Mouse (Mus musculus) monocyte, adult 2 months (primary cell): ENCODE measurements at regions not wholly inside any gene's neighbourhood (a gene's known extent, or its start where the extent isn't known, plus 50 kb on each side); places are given as distances from the start of the nearest gene placed in this dataset.
"Not testable (repeated sequence)": the region's sequence is repeated elsewhere in the genome, so short reads cannot be mapped to it uniquely, and the experiment has no call there.

ENCODE experiments used
- DNase-seq, 2 experiments: peaks; one replicate each; pipeline ENCODE4 v3.0.0; 2022; ENCODE audit warnings: low spot score in 2 of 2, low read depth in 1 of 2

DNA sequence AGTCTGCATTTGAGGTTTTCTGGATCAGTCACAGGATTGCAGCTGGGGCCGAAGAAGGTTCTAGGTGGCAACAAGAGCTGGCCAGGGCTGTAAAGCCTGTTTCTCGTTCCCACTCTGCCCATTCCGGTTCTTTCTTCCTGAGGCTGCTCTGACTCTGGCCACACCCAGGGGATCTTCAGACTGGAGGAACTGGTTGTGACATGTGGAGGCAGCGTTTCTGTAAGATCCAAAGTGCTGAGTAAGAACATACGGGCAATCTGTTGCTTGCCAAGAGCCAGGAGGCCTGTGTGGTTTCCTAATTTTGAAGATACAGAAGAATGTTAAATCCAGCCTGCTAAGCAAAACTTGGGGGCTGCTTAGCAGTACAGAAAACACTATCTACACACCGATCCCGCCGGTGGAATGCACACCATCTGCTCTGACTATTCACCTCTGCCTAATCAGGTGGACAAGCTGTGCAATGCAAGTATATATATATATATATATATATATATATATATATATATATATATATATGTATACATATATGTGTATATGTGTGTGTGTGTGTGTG lies 99.3 kb upstream of the Bmp2k start:
- DNase-seq, result peak in 1 of 2 experiments; percentile 26

DNA sequence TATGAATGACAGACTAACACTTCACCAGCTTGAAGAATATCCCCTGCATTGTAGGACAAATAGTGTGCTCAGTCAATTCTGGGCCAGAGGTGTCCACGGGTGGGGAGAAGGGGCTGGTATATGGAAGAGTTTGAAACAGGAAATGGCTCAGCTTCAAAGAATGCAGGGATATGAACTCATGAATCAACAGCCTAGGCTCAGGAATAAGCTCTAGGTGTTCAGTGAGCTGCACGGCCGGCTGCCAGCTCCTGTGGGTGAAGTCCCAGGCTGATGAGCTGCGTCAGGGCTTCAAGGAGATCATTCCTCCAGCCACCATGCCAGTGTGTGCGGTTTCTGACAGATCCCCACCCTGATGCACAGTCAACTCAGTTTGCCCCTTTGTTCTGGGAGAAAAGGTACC lies 98.8 kb upstream of the Bmp2k start:
- no peak for DNase-seq

DNA sequence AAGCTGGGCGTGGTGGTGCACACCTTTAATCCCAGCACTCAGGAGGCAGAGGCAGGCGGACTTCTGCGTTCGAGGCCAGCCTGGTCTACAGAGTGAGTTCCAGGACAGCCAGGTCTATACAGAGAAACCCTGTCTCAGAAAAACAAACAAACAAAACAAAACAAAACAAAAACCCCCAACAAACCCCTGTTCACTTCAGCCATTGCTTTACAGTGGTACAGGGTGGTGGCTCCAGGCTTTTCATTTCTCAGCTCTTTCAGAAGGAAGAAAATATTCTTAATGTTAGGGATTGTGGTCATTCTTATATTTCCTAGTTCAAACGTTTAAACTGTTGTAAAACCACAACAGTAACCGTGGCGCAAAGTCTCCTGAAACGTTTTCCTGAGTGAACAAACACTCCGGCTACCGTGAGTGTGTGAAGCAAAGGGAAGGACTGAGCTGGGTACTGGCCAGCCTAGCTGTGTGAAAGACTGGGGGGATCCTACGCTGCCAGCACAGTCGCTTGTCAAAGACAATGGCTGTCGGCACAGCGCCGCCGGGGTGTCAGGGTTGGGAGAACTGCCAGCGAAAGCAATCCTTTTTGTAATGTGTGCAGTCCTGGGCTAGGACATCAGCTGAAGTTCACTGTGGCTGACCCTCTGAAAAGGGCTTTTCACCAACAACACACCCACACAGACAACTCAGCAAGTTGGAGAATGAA lies 91.8 kb upstream of the Bmp2k start:
- DNase-seq, result no peak

DNA sequence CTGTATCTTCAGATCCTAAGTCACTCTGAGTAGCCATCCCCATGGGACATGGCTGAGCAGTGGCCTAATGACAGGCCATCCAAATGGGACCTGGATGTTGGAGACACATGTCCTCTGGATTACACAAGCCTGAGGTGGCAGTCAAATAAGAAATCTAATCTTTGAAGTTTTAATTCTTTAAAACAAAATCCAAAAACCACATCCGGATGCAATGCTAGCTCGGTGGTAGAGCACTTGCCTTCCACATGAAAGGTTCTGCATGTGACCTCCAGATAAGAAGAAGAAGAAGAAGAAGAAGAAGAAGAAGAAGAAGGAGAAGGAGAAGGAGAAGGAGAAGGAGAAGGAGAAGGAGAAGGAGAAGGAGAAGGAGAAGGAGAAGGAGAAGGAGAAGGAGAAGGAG lies 89.1 kb upstream of the Bmp2k start:
- not testable (repeated sequence) for DNase-seq

DNA sequence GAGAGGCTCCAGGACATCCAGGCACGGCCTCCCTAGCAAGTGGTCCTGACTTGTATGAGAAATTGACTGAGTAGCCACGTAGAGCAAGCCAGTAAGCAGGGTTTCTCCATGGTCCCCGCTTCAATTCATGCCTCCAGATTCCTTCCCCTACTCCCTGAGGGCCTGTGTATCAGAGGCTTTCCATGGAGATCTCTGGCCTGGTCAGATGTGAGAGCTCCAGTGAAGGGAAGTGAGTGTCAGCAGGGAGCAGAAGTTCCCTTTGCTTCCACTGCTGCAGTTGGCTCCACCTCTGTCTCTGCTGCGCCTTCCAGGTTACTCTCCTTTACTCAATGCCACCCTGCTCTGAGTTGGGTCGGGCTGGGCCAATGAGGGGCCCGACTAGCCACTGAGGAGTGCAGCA lies 88.3 kb upstream of the Bmp2k start:
- DNase-seq, result no peak

DNA sequence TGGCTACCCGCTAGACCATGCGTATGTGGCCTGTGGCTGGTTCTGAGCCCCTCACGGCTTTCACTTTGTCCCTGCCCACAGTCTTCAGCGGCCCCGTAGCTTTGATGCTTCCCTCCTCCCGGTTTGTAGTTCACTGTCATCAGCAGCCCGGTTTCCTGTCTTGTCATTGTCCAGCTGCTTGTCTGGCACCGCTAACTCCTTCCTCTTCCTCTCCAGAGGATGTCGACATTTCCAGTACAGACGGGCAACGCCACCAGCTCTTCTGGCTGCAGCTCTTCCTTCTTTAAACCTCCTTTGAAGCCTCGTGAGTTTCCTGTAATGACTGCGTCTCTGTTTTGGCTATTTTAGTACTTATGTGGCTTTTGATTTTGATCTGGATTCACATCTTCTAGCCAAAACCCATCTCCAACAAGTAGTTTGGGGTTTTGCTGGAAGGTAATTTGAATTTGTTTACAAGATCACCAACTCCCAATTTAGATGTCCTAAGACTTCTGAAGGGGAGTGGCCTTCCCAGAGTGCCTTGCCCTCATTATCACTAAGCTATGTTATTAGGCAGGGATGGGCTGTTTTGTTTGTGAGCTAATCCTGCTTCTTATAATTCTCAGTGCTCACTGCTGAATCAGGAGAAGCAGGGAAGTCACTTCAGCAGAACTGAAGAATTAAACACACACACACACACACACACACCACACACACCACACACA lies 85.8 kb upstream of the Bmp2k start:
- DNase-seq, result peak; percentile 68 to 75

DNA sequence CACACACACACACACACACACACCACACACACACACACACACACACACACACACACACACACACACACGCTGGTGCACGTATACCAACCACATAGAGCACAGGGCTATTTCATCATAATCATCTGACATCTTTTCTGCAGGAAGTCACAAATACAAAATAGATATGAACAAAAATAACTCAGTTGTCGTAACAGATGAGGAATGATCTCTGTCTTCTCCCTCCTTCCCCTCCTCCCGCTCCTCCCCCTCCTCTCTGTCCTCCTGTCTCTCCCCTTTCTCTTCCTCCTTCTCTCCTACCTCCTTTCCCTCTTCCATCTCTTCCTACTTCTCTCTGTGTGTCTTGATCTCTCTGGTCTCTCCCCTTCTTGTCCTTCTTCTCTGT lies 85.2 kb upstream of the Bmp2k start:
- no peak for DNase-seq

DNA sequence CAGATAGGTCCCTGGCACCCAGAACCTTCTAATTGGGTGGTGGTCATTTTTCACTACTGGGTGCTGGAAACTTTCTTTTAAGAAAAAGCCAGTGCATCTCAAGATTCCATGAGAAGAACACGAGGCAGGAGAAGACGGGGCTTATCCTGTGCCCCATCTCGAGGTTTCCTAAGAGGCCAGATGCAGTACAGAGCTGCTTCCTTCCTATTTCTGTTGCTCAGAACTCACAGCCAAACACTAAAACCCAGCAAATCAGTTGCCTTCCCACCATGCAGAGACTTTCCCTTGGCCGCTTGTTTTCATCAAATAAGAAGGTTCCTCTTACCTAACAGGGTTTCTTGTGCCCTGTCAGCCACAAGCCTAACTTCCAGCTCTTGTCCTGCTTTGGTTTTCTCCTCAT lies 84.7 kb upstream of the Bmp2k start:
- no peak for DNase-seq

DNA sequence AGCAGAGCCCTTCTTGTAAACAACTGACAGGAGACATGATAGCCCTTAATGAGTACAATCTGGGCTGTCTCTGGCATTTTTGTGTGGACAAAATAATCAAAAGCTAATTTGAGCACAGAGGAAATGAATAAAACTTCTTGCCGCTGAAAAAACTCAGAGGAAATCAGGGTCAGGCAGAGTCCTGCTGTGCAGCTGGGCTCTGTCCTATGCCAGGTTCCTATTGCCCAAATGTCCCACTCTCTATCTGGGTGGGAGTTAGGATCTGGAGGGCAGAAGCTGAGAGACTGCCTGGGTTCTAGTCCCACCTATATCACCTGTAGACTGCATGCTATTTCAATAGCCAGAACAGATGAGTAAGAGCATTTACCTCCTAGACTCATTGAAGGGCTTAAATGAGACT lies 83.8 kb upstream of the Bmp2k start:
- DNase-seq, result no peak

DNA sequence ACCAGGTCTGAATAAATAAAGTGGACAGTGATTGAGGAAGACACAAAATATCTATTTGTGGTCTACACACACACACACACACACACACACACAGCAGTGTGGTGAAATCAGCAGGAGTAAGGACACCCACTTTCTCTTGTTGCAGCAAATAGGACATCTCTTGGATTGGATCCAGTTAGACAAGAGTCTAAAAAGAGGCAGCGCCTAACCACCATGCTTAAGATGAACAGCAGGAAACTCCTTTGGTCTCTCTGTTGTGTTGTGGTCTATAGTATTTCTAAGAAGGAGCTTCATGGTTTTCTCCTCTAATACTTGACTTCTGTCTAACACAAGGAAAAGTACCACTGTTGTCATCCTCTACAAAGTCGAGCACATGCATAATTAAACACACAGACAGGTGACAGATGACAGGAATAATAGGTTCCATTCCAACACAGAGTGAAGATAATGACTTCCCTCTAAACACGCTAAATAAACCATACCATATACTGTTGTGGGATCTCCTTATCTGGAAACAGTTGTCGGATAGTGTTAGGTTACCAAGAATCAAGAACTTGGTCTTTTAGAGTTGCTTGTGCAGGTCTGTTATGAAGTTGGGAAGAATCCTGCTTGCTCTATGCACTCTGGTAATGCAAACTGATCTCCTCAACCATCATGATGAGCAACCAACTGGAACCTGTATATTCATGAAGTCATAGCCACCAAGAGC lies 82.6 kb upstream of the Bmp2k start:
- no peak for DNase-seq

DNA sequence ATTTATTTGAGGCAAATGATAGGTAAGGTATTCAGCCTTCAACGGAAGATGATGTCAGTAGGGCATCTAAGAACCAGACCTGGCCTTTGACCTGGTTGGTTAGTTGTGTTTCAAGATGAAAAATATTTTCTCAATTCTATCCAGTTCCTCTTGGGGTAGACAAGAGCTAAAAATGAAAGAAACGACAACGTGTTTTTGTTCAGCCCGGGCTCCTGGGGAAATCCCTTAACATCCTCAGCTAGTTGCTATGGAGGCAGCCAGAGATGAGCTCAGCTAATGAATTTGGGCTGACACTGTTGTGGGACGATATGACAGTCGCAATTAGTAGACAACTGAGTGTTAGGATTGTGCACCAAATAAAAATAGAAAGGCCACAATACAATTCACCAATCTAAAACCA lies 80.6 kb upstream of the Bmp2k start:
- no peak for DNase-seq

DNA sequence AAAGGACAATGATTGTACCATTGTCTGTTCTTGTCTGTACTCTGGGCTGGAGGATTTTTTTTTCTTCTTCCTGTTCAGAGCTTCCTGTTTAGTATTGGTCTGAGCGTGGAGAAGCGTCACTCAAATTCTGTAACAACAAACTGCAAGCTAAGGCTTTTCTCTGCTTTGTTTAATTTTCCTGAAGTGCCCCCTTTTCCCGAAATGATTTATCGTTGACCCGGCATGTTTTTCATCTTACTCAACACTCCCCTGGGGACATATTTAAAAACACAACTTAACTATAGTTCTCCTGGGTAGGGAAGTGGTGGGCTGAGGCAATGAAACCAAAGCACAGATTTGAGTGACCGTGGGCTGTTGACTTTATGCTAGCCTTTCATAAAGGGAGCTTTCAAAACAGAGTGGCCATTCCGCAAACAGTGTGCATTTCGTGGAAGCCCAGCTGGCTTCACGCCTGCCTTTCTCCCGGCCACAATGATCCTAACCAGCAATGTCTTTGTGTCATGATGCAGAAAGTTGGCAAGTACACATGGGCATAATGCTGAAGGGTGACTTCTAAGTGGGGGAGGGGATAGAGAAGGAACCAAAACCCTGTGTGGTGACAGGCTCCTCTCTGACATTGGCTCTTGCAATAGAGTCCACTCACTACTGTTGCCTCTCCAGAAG lies 79.8 kb upstream of the Bmp2k start:
- no peak for DNase-seq

DNA sequence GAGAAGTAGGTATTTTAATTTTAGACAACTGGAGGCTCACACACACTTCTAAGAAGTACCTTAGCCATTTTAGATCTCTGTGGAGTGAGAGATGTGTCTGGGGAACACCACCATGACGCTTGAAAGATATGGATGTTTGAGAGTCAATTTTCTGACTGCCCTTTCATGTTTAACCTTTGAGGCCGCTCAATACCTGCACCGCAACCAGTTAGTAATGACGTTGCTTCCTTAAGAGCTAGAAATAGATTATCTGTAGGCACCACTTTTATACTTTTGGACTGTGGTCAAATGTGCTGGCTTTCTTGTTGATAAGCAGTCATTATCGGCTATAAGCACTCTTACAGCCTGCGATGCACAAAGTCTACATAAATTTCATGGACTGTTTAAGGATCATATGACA lies 78.3 kb upstream of the Bmp2k start:
- DNase-seq, result no peak

DNA sequence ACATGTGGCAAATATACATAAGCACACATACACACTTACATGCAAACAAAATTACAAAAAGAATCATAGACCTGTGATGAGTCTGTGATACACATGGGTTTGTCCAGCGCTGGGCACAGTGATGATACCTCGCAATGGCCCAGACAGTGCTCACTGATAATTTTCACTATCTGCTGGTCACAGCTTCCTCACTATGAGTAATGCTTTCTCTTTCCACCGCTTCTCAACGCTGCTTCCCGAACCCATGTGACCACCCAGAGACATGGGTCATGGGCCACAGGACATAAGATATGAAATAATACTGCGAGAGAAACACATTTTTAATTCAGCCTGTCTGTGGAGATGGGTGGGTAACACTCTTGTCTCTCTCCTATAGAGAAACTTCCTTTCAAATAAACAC lies 76.5 kb upstream of the Bmp2k start:
- DNase-seq, result no peak

DNA sequence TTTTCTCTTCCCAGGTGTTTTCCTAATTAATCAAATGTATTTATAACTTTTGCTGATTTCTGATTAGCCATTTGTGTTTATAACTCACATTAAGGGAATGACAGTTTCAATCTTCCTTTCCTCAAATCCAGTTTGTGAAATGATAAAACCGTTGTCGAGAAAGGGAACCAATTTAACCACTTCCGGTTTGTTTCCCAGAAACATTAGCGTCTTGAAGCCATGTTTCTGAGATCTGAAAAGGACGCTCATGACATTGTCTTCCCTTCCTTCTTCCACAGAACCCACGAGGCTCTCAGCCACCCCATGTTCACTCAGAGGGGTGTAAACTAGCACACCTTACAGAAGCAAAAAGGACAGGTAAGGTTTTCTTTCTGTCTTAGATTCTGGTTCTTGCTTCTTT lies 76.0 kb upstream of the Bmp2k start:
- DNase-seq, result no peak

DNA sequence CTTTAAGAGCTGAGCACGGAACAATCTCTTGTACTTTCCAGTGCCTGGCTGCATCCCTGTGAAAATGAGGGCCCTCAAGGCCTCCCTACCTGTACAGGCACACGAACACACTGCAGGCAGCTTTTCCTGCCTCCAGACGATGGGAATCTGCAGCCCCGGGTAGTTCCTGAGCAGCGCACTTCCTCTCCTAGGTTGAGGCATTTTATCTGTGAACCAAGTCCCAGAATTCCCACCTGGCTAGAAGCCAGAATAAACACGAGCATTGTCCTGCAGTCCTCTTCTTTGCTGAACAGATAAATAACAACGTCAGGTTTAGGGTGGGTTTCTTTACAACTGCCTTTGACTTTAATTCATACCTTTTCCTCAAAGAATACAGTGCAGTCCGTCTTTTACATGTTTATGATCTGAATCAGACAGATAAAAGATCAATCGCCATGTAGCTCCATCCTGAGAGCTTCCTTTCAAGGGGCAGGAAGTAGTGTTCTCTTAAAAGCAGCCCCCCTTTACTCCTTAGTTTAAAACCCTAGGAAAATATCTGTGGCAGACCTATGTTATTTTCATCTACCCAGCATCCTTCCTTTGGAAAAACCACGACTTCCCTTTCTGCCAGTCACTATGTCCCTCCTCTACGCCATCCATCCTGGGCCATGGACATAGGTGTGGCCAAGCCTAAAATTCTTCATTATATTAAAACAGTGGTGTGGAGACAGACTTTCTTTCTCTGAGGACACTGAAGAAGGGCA lies 75.3 kb upstream of the Bmp2k start:
- DNase-seq, result no peak

DNA sequence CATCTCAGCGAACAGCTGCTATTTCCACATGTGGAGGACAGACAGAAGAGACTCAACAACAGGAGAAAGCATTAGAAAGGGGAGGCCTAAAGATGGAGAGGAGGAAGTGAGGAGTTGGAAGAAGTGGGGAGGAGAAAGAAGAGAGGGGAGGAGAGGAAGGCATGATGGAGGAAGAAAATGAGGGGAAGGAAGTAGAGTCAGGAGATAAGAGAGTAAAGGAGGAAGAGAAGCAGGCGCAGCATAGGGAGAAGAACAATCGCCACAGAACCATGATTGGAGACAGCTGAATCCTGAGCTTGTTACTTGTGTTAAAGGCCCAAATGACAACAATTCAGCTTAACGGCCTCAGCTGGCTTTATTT lies 74.8 kb upstream of the Bmp2k start:
- DNase-seq, result no peak

DNA sequence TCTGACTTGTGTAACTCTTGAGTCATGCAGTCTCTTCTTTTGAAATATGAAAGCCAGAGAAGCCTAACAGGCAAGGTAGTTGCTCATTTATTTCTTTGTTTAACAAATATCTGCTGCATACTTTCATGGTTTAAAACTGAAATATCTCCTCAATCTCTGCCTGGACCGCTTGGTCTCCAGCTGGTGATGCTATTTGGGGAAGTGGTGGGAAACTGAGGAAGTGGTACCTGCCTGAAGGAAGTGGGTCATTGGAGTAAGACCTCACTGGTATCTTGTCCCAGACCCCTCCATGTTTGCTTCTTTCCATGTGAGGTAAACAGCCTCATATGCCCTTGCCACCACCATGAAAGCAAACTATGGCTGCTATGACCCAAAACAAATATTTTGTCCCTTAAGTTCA lies 74.0 kb upstream of the Bmp2k start:
- DNase-seq, result no peak

DNA sequence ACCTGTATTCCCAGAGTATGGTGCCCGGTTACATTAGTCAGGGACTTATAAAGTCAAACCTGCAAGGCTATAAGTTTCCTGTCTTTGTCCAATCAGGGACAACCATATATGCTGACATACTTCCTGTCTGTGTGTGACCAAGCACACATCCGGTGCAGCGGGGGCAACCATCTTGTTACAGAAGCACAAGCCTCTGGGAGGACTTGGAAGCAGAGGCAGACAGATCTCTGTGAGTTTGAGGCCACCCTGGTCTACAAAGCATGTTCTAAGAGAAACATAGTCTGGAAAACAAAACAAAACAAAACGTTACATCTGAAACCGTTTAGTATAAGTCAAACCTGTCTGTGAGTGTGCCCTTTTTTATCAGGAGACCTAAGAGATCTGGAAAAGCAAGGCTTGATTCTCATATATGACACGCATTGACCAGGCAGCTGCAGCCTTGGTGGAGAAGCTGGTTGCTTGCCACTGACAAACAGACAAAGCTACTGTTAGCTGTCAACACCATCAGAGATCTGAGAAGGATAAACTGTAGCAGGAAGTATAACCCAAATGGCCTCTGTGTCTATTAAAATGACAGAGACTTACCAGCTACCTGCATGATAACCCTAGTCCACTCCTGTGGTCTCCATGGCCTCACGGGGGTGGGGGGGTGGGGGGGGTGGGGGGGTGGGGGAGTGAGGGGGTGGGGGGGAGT lies 72.6 kb upstream of the Bmp2k start:
- no peak for DNase-seq

DNA sequence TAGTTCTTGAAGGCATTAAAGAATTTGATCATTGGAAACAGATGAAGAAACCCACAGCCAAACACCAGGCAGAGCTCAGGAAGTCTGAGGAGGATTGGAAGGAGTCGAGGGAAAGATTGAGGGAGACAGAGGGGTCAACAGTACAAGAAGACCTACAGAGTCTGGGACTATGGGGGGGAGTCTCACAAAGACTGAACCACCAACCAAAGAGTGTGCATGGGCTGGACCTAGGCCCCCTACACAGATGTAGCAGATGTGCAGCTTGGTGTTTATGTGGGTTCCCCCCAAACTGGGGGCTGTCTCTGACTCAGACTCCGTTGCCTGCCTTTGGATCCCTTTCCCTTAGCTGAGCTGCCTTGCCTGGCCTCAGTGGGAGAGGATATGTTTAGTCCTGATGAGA lies 71.5 kb upstream of the Bmp2k start:
- no peak for DNase-seq
